Mouse (Mus musculus): ENCODE results near the gene Hnrnpa1.

DNA sequence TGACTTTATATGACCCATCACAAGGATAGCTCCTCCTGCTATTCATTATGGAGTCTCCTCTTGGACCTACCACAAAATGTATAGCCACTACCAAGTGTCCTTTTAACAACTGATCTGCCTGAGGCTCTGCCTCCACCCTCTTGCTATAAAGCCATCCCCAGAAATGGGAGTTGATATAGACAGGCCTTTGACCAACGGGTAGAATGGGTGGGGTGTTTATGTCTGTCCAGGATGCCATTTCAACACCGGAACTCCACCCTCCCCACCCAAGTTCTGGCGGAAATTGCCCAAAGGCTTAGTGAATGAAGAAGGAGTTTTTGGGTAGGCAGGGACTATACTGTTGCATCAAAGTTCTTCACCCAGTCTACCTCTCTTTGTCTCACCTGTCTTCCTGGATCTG is 12.4 kb downstream of the Hnrnpa1 start:
- no peak for TF ChIP-seq POLR2A (IDR thresholded peaks at IDR 0.05; ENCODE audit: extremely low read depth, insufficient read depth, low read length)
- TF ChIP-seq CTCF (IDR thresholded peaks at IDR 0.05; ENCODE audit: extremely low read depth, insufficient read depth, low read length) = no peak
